Mouse (Mus musculus) heart, adult 18-20 months (tissue): ENCODE results near the gene Adgre5. TPM values are rescaled to one million over a fixed set of nuclear protein-coding genes. Genes with fewer than 3 reads are reported as not detected.
A peak's percentile ranks its signal among the peaks of the same experiment; 100 is the strongest.

Experiments
- DNase-seq, 2 experiments: peaks; one replicate each; pipeline ENCODE4 v3.0.0; 2021 to 2022; ENCODE audit warnings: mixed read lengths in 1 of 2
- total RNA-seq, 2 experiments: library from RNA; stranded (reverse); gene quantifications; 2 replicates each; pipeline ENCODE4 v1.2.3; 2021

Gene Adgre5
- total RNA-seq, 2 experiments from 2014 or later = 41.1 to 43.2 TPM

DNA sequence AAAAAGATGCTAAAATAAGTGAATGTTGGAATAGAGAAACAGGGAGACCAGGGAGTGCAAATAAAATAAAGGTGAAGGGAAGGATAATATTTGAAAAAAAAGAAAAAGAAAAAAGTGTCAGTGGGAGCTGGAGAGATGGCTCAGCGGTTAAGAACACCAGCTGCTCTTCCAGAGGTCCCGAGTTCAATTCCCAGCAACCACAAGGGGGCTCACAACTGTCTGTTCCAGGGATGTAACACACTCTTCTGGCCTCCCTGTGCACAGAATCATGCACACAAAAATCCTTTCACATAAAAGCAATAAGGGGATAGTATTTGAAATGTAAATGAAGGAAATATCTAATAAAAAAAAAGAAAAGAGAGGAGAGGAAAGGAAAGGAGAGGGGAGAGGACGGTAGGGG is 13.0 kb upstream of the Adgre5 start:
- DNase-seq = no peak

DNA sequence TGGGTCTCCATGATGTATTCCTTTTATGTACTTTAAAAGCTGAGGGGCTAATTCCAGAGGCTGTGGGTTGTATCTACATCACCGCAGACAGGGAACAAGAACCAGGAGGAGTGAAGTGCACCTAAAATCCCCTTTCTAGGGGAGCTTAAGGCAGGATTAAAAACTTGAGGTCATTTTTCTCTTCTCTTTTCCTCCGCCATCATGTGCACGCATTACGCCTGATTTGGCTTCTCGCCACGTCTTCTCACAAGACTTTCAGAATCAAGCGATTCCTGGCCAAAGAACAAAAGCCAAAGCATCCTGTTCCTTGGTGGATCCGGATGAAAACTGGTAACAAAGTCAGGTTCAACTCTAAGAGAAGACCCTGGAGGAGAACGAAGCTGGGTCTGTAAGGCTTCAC is 8.1 kb upstream of the Adgre5 start:
- DNase-seq = no peak

DNA sequence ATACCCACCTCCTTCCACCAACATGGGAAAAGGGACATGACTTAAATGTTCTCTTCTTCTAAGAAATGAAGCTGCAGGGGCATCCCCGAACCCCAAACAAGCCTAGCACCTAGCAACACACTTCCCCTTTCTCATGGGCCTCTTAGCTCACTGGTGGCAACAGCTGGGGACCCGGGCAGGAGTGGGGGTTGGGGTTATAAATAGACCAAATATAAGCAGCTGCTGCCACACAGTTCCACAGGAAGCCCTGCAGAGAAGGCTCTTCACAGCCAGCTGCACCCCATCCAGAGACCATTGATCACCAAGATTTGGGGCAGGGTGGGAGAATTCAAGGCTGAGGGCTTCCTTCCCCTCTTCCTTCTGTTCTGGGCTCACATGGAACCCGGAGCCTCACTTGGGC is 7.6 kb upstream of the Adgre5 start:
- peak; percentile 55 to 85 for DNase-seq

DNA sequence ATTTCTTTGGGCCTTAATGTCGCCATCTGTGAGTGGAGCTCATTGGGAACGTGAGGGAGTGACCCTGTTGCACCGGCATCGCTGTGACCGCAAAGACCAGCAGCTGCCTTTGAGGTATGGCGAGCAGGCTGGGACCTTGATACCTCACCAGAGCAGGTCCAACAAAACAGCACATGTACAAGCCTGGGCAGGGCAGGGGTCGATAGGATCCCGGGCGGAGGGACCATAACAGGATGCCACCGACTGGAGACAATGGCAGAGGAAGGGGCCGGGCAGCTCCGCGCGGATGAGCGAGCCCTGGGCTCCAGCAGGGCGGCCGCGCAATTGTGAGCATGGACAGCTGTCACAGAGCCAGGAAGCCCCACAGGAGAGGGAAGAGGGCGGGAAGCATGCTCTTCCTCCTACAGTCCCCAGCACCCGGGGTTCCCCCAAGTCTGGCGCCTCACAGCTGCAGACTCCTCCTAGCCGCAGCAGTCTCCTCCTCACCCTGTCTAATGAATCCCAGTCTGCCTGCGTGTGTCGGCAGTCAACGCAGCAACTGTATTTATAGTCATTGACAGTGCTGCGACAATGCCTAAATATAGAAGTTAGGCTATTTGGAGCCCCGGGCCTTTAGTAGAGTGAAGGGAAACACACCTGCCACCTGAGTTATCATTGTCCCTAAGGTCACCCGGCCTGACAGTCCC is 6.7 kb upstream of the Adgre5 start:
- DNase-seq = peak; percentile 81 to 91

DNA sequence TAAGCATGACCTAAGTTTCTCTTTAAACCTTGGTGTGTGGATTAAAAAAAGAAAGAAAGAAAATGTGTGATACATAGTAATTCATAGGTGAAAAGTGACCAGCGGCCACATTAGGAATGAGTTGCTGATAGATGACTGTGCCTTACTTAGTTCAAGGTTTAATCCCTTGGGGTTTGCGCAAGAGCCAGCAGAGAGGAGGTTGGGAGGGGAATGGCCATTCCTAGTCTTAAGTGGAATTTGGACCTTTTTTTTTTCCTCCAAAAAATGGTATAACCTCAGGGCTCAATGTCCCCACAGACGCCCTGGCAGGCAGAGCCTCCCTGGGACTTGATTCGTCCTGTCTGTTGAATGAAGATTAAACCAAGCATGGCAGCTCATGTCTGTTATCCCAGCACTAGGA is 2.9 kb upstream of the Adgre5 start:
- no peak for DNase-seq

DNA sequence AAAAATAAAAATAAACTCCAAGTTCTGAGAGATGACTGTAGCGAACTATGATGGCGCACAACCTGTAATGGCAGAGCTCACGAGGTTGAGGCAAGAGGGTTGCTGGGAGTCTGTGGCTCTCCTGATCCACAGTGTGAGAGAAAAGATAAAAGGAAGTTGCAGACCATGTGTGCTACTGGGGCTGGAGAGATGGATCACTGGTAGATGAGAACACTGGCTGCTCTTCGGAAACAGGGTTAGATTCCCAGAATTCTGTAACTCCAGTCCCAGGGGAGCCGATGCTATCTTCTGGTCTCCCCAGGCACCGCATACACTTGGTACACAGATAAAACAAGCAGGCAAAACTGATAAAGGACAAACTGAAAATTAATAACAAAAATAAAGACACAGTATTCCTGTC is 1.8 kb upstream of the Adgre5 start:
- no peak for DNase-seq

DNA sequence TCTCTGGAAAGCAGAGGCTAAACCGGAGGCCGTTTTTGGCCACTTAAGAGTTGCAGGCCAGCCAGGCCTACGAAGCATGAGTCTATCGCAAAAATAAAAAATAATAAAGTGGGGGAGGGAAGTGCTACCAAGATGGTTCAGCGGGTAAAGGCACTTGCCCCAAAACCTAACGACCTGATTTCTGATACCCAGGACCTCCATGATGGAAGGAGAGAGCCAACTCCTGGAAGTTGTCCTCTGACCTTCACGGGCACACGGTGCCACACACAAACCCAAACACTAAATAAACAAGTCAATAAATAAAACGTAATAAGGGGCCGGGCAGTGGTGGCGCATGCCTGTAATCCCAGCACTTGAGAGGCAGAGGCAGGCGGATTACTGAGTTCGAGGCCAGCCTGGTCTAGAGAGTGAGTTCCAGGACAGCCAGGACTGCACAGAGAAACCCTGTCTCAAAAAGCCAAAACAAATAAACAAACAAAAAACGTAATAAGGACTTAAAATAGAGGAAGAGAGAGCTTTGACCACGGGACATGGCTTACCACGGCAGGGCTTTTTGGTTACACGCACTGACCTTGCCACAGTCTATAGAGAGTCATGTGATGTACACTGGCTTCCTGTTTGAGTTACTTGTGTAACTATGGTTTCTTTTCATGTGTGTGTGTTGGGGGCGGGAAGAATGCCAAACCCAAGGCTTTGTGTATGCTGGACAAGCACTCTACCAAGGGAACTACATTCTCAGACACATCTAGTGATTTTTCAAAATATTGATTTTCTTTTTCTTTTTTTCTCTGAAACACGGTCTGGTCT is 926 bp upstream of the Adgre5 start:
- DNase-seq = peak in 1 of 2 experiments; percentile 65

DNA sequence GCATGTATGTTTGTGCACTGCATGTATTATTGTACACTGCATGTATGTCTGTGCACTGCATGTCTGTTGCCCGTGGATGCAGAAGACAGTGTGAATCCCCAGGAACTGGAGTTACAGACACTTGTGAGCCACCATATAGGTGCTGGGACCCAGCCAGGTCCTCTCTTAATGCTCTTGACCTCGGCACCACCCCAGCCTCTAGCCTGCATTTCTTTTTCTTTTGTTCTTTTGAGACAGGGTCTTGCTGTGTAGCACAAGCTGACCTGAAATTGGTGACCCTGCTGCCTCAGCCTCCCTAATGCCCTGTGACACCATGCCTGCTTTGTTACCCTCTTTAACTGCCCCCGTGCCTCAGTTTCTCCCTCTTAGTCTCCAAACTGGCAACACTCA is 545 bp downstream of the Adgre5 start:
- DNase-seq = no peak

DNA sequence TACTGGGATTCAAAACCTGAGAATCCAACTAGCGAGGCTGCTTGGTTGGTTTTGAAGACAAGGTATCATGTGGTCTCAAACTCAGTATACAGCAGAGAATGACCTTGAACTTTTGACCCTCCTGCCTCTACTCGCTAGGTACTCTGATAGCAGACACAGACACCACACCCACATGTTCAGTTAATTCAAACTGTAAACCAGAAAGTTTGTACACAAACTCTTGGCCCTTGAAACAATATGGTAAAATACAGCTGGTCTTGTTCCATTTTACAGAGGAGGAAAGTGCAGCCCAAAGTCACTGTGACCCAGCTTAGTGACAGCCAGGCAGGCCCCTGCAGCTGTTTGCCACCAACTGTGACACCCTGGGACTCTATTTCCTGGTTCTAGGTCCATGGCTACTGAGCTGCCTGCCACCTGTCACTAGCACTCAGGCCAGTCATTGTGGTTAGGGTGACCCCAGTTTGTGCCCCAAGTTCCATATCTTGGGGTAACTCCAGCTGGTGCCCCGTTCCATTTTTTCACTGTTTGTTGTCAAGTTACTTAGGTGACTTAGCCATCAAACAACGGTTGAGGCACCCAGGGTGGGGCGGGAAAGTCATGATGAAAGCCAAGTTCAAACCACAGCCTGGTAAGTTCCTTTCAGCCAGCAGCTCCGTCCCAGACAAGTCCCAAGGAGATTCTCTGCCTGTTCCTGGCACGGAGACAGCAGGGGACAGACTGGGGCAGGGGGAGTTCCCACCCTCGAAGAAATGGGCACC is 1.2 kb downstream of the Adgre5 start:
- peak; percentile 63 to 65 for DNase-seq

DNA sequence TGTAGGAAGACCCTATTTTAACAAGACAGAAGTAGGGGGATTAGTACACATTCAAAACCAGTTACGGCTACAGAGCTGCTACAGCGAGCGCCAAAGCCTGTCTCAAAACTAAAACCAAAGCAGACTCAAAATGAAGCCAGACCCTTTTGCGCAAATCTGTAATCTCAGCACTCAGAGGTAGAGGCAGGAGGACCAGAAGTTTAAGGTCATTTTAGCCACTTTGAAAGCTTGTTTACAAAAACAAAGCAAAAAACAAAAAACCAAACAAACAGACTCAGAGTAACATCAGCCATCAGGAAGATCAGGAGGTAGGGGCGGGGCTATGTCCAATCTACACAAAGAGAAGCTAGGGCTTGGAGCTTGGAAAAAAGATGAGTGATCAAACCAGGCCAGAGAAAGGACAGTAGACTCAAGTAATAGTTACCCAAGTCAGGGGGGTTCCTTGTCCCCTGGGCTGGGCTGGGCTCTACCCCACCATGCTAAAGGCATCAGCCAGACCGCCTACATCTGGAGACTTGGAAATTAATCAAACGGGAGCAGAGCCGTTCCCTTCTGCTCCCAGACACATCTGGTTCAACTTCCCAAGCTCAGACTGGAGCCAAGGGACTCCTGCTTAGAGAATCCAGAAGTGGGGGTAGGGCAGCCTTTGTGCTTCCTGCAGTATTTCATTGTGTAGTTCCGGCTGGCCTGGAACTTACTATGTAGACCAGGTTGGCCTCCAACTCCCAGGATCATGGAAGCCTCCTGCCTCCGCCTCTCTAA is 2.0 kb downstream of the Adgre5 start:
- DNase-seq = peak; percentile 71 to 86

DNA sequence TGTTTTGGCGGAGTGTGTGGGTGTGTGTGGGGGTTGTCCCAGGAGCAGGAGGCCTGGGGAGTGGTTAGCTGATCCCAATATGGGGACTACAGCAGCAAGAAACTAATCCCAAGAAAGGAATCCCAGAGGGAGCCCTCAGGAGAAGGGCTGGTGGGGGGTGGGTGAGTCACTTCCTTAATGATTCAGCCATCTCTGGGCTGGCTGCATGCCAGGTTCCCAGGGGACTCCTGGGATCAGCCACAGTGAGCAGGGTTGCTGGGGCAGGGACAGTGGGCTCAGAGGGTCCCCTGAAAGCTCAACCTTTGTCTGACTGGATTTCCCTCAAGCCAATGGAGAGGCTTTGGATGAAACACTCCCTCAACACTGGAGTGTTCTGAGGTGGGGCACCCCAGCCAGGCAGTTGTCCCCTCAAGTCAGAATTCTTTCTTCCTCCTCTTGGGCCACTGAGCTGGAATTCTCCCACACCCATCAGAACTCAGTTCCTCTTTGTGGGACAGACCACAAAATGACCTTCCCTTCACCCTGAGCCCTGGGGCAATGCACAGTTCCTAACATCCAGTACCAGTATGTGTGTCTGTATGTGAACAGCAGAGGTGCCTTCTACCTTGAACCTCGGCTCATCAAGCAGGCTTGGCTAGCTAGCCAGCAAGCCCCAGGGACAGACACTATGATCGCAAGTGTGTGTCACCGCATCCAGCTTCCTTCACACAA is 3.1 kb downstream of the Adgre5 start:
- peak; percentile 82 to 89 for DNase-seq

DNA sequence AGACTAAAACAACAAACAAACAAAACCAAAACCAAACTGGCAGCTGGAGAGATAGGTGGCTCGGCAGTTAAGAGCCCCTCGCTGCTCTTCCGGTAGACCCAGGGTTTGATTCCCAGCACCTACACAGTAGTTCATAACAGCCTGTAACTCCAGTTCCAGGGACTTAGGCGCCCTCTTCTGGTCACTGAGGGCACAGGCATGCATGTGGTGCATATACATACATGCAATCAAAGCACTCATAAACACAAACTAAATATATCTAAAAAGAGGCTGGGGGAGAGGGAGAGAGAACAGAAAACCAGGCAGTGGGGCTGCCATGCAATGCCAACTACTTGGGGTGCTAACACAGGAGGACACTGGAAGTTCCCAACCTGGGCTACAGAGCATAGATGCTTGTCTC is 3.8 kb downstream of the Adgre5 start:
- DNase-seq = no peak

DNA sequence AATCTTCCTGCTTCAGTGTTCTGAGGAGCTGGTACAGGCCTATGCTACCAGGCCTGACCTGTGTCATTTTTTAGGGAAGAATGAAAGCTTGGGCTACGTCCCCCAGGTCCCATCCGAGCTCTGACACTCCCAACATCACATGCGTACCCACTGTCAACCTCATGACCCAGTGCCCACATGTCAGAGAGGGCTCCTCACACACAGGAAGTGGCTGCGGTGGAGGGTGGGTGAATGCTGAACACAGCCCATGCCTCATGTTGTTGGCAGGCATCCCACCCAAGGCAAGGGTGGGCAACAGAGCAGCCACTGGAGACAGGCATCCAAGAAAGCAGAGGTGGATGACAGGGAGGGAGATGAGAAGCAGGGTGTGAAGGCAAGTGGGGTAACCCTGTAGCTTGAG is 4.4 kb downstream of the Adgre5 start:
- DNase-seq = no peak

DNA sequence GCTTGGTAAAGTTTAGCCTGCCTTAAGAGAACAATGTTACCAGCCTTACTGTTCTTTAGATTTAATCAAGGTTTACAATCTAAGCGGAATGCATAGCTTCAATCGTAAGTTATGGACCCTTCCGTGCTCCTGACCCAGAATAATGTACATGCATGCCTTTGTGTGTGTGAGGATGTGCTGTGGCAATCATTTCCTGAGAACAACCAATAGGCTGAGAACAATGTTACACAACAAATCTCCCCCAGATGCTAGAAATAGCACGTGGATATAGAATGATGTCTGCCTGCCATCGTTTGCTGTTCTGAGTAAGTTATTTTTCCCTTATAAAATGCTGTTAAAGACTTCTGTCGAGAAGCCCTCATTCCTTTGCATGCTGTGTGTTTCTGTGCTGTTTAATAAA is 8.2 kb downstream of the Adgre5 start:
- DNase-seq = no peak

DNA sequence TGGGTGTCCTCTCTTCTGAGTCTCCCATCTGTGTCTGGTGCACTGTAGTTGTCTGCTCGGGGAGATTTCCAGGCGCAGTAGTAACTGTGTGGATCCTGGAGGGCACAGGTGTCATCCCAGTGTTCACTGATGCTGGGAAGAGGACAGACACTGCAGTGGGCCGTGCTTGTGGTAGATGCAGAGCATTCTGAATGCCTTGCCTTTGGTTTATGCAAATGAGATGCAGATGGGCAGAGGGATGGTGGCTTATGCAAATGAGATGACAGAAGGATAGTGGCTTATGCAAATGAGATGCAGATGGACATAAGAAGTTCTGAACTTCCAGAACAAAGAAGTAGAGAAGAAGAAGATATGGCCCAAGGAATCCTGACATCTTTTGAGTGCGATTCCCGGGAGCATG is 9.2 kb downstream of the Adgre5 start:
- no peak for DNase-seq

DNA sequence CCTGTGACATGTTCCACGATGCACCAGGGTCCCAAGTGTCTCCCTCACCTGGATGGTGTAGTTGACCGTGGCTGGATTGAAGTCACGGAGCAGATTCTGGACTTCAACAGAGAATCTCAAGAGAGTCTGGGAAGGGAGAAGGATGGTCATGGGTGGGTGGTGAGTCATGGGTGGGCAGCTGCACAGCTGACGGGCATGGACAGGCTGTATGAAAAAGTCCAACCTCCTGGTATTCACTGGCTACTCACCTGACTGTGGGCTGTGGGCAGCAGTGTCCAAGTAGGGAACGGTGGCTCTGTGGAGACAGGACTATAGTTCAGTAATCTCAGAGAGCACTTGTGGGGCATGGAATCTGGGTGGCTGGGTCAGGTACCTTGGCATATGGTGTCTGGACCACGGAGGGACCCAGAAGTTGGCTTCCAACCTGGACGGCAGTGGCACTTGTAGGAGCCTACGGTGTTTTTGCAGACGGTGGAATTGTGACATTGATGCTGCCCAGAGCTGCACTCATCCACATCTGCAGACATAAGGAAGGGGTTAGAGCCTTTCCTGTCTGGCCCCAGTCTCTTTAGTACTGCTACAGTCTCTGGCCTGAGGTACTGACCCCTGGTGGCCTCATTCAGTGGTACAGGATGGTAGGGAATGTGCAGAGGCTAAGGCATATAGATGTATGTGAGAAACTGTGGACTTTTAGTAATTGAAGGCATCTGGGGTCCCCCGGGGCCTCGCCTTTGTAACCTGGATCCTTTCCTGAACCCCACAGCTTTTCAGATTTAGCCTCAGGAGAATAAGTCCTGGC is 11.9 kb downstream of the Adgre5 start:
- peak in 1 of 2 experiments; percentile 50 for DNase-seq

DNA sequence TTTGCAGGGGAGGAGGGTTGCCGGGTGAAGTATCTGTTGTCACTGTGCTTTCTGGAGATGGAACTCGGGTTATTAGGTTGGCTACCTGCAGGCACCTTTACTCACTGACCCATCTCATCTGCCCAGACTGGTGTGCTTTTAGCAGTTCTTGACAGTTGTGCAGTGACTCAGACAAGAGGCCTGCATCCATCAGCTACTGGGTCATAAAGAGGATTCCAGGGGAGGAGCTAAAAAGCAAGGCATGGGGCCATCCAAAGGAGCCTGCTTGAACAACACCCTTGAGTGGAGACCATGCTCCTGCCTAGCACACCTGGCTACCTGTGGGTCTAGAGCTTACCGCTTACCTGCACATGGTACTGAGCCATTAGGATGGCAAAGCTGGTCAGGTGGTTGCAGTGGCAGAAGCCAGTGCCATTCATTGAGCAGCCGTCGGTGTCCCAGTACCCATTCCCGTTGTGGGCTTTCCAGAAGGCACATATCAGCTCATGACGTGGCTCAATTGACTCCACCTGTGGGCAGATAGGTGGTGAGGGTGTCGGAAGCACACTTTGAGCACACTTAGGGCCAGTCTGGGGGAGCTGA is 15.5 kb downstream of the Adgre5 start:
- no peak for DNase-seq

DNA sequence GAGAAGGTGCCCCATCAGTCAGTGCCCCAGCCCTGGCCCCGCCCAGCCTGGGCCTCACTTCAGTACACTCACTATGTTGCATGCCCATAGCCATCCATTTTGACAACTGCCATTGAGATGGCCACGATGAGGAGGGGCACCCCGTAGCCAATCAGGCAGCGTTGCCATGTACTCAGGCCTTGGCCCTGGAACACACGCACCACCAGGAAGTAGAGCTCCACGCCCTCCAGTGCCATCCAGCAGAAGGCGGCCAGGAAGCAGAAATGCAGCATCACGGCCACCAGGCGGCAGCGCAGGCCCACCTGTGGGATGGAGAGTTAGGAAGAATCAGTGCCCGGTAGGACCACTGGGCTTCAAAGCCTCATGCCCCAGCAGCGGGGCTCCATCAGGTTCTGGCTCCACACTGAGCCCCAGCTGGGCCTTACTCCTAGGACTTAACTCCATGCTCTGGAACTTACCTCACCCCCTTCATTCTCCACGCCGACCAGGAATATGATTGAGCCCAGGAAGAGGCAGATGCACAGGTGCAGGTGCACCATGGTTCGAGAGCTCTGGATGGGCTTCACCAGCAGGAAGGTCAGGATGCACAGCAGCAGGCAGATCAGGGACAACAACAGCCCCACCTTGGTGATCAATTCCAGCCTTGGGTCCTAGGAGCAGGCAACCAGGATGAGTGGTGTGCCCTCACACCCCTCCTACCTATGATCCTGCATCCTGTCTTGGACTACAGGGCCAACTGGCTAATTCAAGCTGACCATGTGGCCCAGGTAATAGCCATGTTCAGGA is 16.2 kb downstream of the Adgre5 start:
- DNase-seq = peak; percentile 80 to 81

DNA sequence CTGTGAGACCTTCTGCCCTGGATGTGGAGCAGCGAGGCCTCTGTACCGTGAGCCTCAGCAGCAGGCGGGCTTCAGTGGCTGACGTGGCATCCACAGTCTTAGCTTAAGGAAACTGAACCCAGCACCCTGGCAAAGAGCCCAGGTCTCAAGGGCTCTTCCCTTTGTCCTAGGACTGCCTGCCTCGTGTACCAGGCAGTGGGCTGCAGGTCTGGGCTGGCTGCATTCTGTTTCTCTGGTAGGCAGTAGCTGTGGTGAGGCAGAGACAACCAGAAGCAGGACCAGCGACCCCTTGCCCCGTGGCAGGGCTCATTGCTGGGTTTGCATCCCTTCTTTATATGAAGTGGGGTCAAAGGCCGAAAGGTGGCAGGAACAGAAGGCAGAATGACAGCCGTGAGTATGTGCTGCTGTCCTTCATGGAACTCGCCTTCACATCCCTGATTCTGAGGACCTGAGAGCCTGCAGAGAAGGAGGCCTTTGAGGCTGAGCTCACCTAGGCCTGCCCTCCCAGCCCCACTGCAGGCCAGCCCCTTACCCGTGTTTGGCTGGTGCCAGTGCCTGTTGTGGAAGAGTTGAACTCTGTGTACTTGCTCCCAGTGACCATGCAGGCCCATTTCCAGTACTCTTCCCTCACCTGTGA is 17.6 kb downstream of the Adgre5 start:
- DNase-seq = no peak
